Mouse (Mus musculus) liver, embryonic 14.5 days (tissue): ENCODE results near the gene Kntc1.
A peak's percentile ranks its signal among the peaks of the same experiment; 100 is the strongest.

ENCODE experiments used
- CTCF ChIP-seq: IDR thresholded peaks from 2 replicates; pipeline ENCODE4 v1.5.1; 2016; ENCODE audit warnings: antibody characterized with exemption, low read depth, control low read depth
- EP300 ChIP-seq: IDR thresholded peaks from 2 replicates; pipeline ENCODE4 v1.6.1; 2016; ENCODE audit warnings: antibody characterized with exemption, low read depth

DNA sequence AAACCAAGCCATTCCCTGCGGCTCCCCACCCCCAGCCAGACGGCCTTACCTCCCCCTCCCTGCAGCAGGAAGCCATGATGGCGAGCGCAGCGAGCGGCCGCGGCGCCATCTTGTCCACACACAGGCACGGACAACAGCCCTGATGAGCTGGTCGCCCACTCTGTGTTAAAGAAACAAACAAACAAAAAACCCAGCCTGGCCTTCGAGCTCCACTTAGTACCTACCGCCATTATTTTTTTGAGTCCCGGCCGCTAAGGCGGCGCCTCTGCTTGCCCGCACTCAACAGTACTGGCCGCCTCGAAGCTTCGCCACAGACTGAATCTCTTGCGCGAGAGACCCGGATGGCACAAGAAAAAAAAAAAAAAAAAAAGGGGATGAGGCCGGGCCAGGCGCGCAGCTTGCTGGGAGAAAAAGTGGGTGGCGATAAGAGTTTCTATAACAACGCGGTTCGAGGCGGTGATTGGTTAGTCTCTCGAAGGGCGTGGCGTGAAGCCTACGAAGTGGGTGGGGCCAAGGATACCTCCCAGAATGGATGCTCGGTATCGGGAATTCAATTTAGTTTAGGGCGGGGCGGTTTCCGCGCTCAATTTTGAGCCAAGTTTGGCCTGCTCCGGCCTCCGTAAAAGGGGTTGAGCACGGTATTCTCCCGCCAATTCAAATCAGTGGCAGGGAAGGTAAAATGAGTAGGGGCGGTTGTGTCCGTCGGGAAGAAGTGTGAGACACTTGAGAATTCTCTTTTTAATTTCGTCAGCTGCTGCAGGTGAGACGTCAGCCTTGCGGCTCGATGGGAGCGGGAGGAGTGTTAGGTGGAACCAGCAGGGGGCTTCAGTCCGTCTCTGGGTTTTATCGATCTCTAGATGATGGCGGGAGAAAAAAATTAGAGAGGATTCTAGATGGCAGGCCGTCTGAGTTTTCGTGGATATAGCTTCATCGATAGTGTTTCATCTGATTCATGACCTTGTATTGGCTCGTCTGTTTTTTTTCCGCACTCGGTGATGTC is at the start of gene Kntc1, which contains the start of gene Rsrc2:
- TF ChIP-seq CTCF, result peak; percentile 45
- TF ChIP-seq EP300, result peak; percentile 47; the same call in 1 of the 2 replicates
